Mouse (Mus musculus): ENCODE results near the gene Babam1. TPM values are rescaled to one million over a fixed set of nuclear protein-coding genes. Genes with fewer than 3 reads are reported as not detected.

The Babam1 gene
- polyA plus RNA-seq, 2 experiments, result 50.6 to 53.6 TPM

- Histone ChIP-seq H3K4me1 (replicated peaks; ENCODE audit: control insufficient read depth in 2 of 2, insufficient read depth in 2 of 2, low read length in 1 of 2) (peaks cover 5 to 7% of the 10 kb centered on the region in 2 experiments; a peak in 3 of 4 replicates), H3K27ac (no peak overlapping the region), H3K36me3 (replicated peaks; ENCODE audit: control insufficient read depth, insufficient read depth, low read depth) (no peaks in the 10 kb centered on the region), H3K4me3 (ENCODE audit: insufficient read depth in 1 of 2, low read depth in 2 of 2, low read length in 2 of 2) (peak overlapping the region; percentile 42 to 57), H3K9me3 (ENCODE audit: control insufficient read depth, low read length) (no peaks in the 10 kb centered on the region), H3K27me3 (ENCODE audit: control insufficient read depth, insufficient read depth, low read length) (peaks cover 32% of the 10 kb centered on the region), H3K4me2 (ENCODE audit: low read depth) (peak overlapping the region; percentile 60), H3K9ac (replicated peaks) (peak overlapping the region; percentile 58)
- 5% methylated on average over 70 of the region's 72 CpGs for WGBS (ENCODE audit: insufficient replicate concordance)
- ATAC-seq (ENCODE audit: insufficient read depth) (no peak), DNase-seq (ENCODE audit: low read depth in 3 of 3, low spot score in 3 of 3) (no peak)
- no peak for TF ChIP-seq CTCF (IDR thresholded peaks at IDR 0.05; ENCODE audit: low read depth)
- TF ChIP-seq EP300 (IDR thresholded peaks at IDR 0.05; ENCODE audit: low read depth), result no peak
Observed at GRCm38 (mm10) chr8:71380178-71381171, 16.2 kb upstream of the Babam1 start.

- DNase-seq (ENCODE audit: low read depth in 3 of 3, low spot score in 3 of 3), result no peak
- Histone ChIP-seq H3K4me3 (ENCODE audit: insufficient read depth in 1 of 2, low read depth in 2 of 2, low read length in 2 of 2) (peak within 1 kb of the TSS; percentile 49 to 57), H3K9me3 (ENCODE audit: control insufficient read depth, low read length) (no peaks in the 10 kb centered on the region), H3K36me3 (replicated peaks; ENCODE audit: control insufficient read depth, insufficient read depth, low read depth) (no peaks in the 10 kb centered on the region), H3K27ac (peak within 1 kb of the TSS; percentile 35), H3K4me1 (replicated peaks; ENCODE audit: control insufficient read depth in 2 of 2, insufficient read depth in 2 of 2, low read length in 1 of 2) (peaks cover 0 to 1% of the 10 kb centered on the region in 2 experiments; a peak in 1 of 4 replicates), H3K9ac (replicated peaks) (peak within 1 kb of the TSS; percentile 58), H3K4me2 (ENCODE audit: low read depth) (peak within 1 kb of the TSS; percentile 60), H3K27me3 (ENCODE audit: control insufficient read depth, insufficient read depth, low read length) (peaks cover 32% of the 10 kb centered on the region)
- WGBS (ENCODE audit: insufficient replicate concordance), result under 1% methylated on average over 69 of the region's 89 CpGs
- no peak for TF ChIP-seq CTCF (IDR thresholded peaks at IDR 0.05; ENCODE audit: low read depth)
- no peak for TF ChIP-seq EP300 (IDR thresholded peaks at IDR 0.05; ENCODE audit: low read depth)
- no peak for ATAC-seq (ENCODE audit: insufficient read depth)
Observed at GRCm38 (mm10) chr8:71381421-71381970, 15.2 kb upstream of the Babam1 start, which contains the start of gene Nr2f6. TSS of gene Nr2f6 (minus strand) at chr8:71381960.

DNA sequence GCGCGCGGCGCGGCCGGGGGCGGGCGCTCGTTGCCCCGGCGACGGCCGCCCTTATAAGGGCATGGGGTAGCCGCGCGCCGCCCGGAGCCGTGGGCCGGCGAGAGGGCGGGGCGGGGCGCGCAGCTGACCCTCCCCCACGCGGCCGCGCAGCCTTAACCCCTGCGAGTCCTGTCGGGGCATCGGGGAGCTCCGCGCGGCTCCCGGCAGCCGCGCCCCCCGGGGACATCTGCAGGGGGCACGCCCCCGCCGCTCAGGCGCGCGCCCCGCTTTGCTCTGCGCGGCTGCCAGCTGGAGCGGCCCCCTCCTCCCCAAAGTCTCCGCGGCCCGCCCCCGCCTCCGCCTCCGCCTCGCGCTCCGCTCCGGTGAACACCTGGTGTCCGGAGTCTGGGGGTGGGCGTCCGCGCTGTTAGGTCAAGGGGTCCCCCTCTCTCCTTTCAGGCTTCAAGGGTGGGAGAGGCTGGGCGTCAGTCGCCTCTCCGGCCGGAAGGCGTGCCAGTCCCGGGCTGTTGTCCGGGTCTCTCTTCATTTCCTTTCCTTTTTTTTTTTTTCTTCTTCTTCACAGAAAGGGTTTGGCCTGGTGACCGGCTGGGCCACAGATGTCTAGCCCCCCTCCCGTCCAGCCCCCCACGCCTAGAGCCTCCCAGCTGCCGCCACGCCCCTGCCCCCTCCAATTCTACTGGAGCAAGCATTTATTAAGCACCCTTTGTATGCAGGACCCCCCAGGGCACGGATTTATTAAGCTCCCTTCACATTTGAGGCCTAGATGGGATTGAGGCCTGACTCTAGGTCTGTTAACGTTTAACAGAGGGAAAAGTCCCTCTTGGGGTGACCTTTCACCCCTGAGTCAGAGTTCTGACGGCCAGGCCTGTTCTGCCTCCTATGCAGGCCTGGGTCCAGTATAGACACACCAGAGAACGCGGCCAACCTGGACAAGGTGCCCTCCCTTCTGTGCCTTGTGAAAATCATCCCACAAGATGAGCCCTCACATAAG is 14.4 kb upstream of the Babam1 start:
- Histone ChIP-seq H3K27ac (peak overlapping the region; percentile 35), H3K9me3 (ENCODE audit: control insufficient read depth, low read length) (no peaks in the 10 kb centered on the region), H3K36me3 (replicated peaks; ENCODE audit: control insufficient read depth, insufficient read depth, low read depth) (no peaks in the 10 kb centered on the region), H3K9ac (replicated peaks) (peak overlapping the region; percentile 37), H3K27me3 (ENCODE audit: control insufficient read depth, insufficient read depth, low read length) (peaks cover 32% of the 10 kb centered on the region), H3K4me3 (ENCODE audit: insufficient read depth in 1 of 2, low read depth in 2 of 2, low read length in 2 of 2) (peak overlapping the region; percentile 49 to 57), H3K4me1 (replicated peaks; ENCODE audit: control insufficient read depth in 2 of 2, insufficient read depth in 2 of 2, low read length in 1 of 2) (peaks cover 0 to 1% of the 10 kb centered on the region in 2 experiments; a peak in 1 of 4 replicates), H3K4me2 (ENCODE audit: low read depth) (peak overlapping the region; percentile 60)
- no peak for TF ChIP-seq EP300 (IDR thresholded peaks at IDR 0.05; ENCODE audit: low read depth)
- TF ChIP-seq CTCF (IDR thresholded peaks at IDR 0.05; ENCODE audit: low read depth), result no peak
- WGBS (ENCODE audit: insufficient replicate concordance), result 5% methylated on average over 76 of the region's 80 CpGs
- DNase-seq (ENCODE audit: low read depth in 3 of 3, low spot score in 3 of 3) (peak in 1 of 3 experiments; percentile 33), ATAC-seq (ENCODE audit: insufficient read depth) (peak; percentile 76)

DNA sequence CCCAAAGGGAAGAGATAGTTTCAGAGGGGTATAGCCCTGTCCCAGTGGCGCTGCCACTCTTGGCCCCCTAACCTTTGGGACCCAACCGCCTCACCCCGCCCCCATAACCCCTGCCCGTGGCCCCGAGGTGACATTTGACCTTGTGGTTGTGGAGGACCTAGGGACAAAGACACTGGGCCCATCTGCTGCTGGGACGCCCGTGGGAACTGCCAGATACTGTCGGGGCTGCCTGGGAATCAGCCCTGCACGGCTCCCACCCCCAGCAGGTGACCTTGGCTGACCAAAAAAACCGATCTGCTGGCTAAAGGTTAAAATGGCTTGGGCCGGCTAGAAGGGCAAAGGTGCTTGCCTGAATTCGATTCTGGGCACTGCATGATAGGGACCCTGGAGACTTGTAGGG is 13.3 kb upstream of the Babam1 start:
- Histone ChIP-seq H3K27me3 (ENCODE audit: control insufficient read depth, insufficient read depth, low read length) (peaks cover 32% of the 10 kb centered on the region), H3K9me3 (ENCODE audit: control insufficient read depth, low read length) (no peaks in the 10 kb centered on the region), H3K4me3 (ENCODE audit: insufficient read depth in 1 of 2, low read depth in 2 of 2, low read length in 2 of 2) (no peak overlapping the region), H3K36me3 (replicated peaks; ENCODE audit: control insufficient read depth, insufficient read depth, low read depth) (no peaks in the 10 kb centered on the region), H3K4me1 (replicated peaks; ENCODE audit: control insufficient read depth in 2 of 2, insufficient read depth in 2 of 2, low read length in 1 of 2) (peaks cover 0 to 1% of the 10 kb centered on the region in 2 experiments; a peak in 1 of 4 replicates), H3K9ac (replicated peaks) (no peak overlapping the region), H3K4me2 (ENCODE audit: low read depth) (peak overlapping the region; percentile 21), H3K27ac (no peak overlapping the region; the same call in 1 of the 2 replicates)
- WGBS (ENCODE audit: insufficient replicate concordance), result 40% methylated on average over 12 of the region's 12 CpGs
- DNase-seq (ENCODE audit: low read depth in 3 of 3, low spot score in 3 of 3) (no peak), ATAC-seq (ENCODE audit: insufficient read depth) (no peak)
- no peak for TF ChIP-seq CTCF (IDR thresholded peaks at IDR 0.05; ENCODE audit: low read depth)
- TF ChIP-seq EP300 (IDR thresholded peaks at IDR 0.05; ENCODE audit: low read depth), result no peak
